Mouse (Mus musculus): ENCODE data around the gene Btk. TPM values are rescaled to one million over a fixed set of nuclear protein-coding genes. Genes with fewer than 3 reads are reported as not detected.
A peak's percentile ranks its signal among the peaks of the same experiment; 100 is the strongest.

Btk gene
- polyA plus RNA-seq, 2 experiments, result 10.9 to 16.3 TPM

- WGBS (ENCODE audit: insufficient replicate concordance), result 25% methylated on average over 5 of the region's 5 CpGs
- no peak for ATAC-seq (ENCODE audit: insufficient read depth)
- TF ChIP-seq EP300 (IDR thresholded peaks at IDR 0.05; ENCODE audit: low read depth) (no peak), CTCF (IDR thresholded peaks at IDR 0.05; ENCODE audit: low read depth) (no peak)
These were observed 6.5 kb upstream of the Btk start for GRCm38 (mm10) chrX:134589836-134590235.

GRCm38 (mm10) chrX:134588997-134589396 lies 5.6 kb upstream of the Btk start:
- Histone ChIP-seq H3K9ac (replicated peaks) (no peak overlapping the region), H3K9me3 (ENCODE audit: control insufficient read depth, low read length) (no peaks in the 10 kb centered on the region), H3K27ac (no peak overlapping the region), H3K4me3 (ENCODE audit: insufficient read depth in 1 of 2, low read depth in 2 of 2, low read length in 2 of 2) (no peak overlapping the region), H3K4me1 (replicated peaks; ENCODE audit: control insufficient read depth in 2 of 2, insufficient read depth in 2 of 2, low read length in 1 of 2) (peaks cover 3 to 5% of the 10 kb centered on the region in 2 experiments; a peak in 3 of 4 replicates), H3K4me2 (ENCODE audit: low read depth) (no peak overlapping the region), H3K27me3 (ENCODE audit: control insufficient read depth, insufficient read depth, low read length) (no peaks in the 10 kb centered on the region), H3K36me3 (replicated peaks; ENCODE audit: control insufficient read depth, insufficient read depth, low read depth) (peaks cover 9% of the 10 kb centered on the region)
- 70% methylated on average over 3 of the region's 3 CpGs for WGBS (ENCODE audit: insufficient replicate concordance)
- ATAC-seq (ENCODE audit: insufficient read depth), result no peak
- TF ChIP-seq EP300 (IDR thresholded peaks at IDR 0.05; ENCODE audit: low read depth) (no peak), CTCF (IDR thresholded peaks at IDR 0.05; ENCODE audit: low read depth) (no peak)
- DNase-seq (ENCODE audit: low read depth in 3 of 3, low spot score in 3 of 3), result no peak

More at GRCm38 (mm10) chrX:134589836-134590235, 6.5 kb upstream of the Btk start:
- Histone ChIP-seq H3K4me2 (ENCODE audit: low read depth) (no peak overlapping the region), H3K4me3 (ENCODE audit: insufficient read depth in 1 of 2, low read depth in 2 of 2, low read length in 2 of 2) (no peak overlapping the region), H3K27ac (no peak overlapping the region), H3K27me3 (ENCODE audit: control insufficient read depth, insufficient read depth, low read length) (no peaks in the 10 kb centered on the region), H3K9ac (replicated peaks) (no peak overlapping the region), H3K9me3 (ENCODE audit: control insufficient read depth, low read length) (no peaks in the 10 kb centered on the region), H3K4me1 (replicated peaks; ENCODE audit: control insufficient read depth in 2 of 2, insufficient read depth in 2 of 2, low read length in 1 of 2) (peaks cover 0 to 3% of the 10 kb centered on the region in 2 experiments; a peak in 2 of 4 replicates), H3K36me3 (replicated peaks; ENCODE audit: control insufficient read depth, insufficient read depth, low read depth) (peaks cover 9% of the 10 kb centered on the region)
- DNase-seq (ENCODE audit: low read depth in 3 of 3, low spot score in 3 of 3), result no peak

GRCm38 (mm10) chrX:134588261-134588660 lies 4.9 kb upstream of the Btk start:
- H3K9ac ChIP-seq (replicated peaks), result no peak overlapping the region; the same call in 1 of the 2 replicates
- no peak for DNase-seq (ENCODE audit: low read depth in 3 of 3, low spot score in 3 of 3)
- TF ChIP-seq CTCF (IDR thresholded peaks at IDR 0.05; ENCODE audit: low read depth) (no peak), EP300 (IDR thresholded peaks at IDR 0.05; ENCODE audit: low read depth) (no peak)
- peaks cover 3 to 7% of the 10 kb centered on the region in 2 experiments; a peak in 3 of 4 replicates for H3K4me1 ChIP-seq (replicated peaks; ENCODE audit: control insufficient read depth in 2 of 2, insufficient read depth in 2 of 2, low read length in 1 of 2)
- WGBS (ENCODE audit: insufficient replicate concordance), result 69% methylated on average over 4 of the region's 4 CpGs
- no peaks in the 10 kb centered on the region for H3K9me3 ChIP-seq (ENCODE audit: control insufficient read depth, low read length)
- no peak overlapping the region for H3K4me2 ChIP-seq (ENCODE audit: low read depth)
- H3K4me3 ChIP-seq (ENCODE audit: insufficient read depth in 1 of 2, low read depth in 2 of 2, low read length in 2 of 2), result no peak overlapping the region
- H3K36me3 ChIP-seq (replicated peaks; ENCODE audit: control insufficient read depth, insufficient read depth, low read depth), result peaks cover 9% of the 10 kb centered on the region
- H3K27me3 ChIP-seq (ENCODE audit: control insufficient read depth, insufficient read depth, low read length), result no peaks in the 10 kb centered on the region
- H3K27ac ChIP-seq, result no peak overlapping the region
- ATAC-seq (ENCODE audit: insufficient read depth), result no peak

GRCm38 (mm10) chrX:134586447-134586846 lies 3.1 kb upstream of the Btk start:
- ATAC-seq (ENCODE audit: insufficient read depth) (no peak), DNase-seq (ENCODE audit: low read depth in 3 of 3, low spot score in 3 of 3) (no peak)
- peak overlapping the region; percentile 65 to 92 for H3K4me3 ChIP-seq (ENCODE audit: insufficient read depth in 1 of 2, low read depth in 2 of 2, low read length in 2 of 2)
- 15% methylated on average over 8 of the region's 8 CpGs for WGBS (ENCODE audit: insufficient replicate concordance)
- peak overlapping the region; percentile 42 for H3K27ac ChIP-seq
- H3K4me2 ChIP-seq (ENCODE audit: low read depth), result peak overlapping the region; percentile 72
- H3K36me3 ChIP-seq (replicated peaks; ENCODE audit: control insufficient read depth, insufficient read depth, low read depth), result peaks cover 9% of the 10 kb centered on the region
- peaks cover 3 to 12% of the 10 kb centered on the region in 2 experiments; a peak in 3 of 4 replicates for H3K4me1 ChIP-seq (replicated peaks; ENCODE audit: control insufficient read depth in 2 of 2, insufficient read depth in 2 of 2, low read length in 1 of 2)
- peak overlapping the region; percentile 79 for H3K9ac ChIP-seq (replicated peaks)
- H3K9me3 ChIP-seq (ENCODE audit: control insufficient read depth, low read length), result no peaks in the 10 kb centered on the region
- TF ChIP-seq EP300 (IDR thresholded peaks at IDR 0.05; ENCODE audit: low read depth) (no peak), CTCF (IDR thresholded peaks at IDR 0.05; ENCODE audit: low read depth) (no peak)
- H3K27me3 ChIP-seq (ENCODE audit: control insufficient read depth, insufficient read depth, low read length), result no peaks in the 10 kb centered on the region

GRCm38 (mm10) chrX:134585103-134586002 lies 2.0 kb upstream of the Btk start, which contains the start of gene Rpl36a:
TSS of gene Rpl36a (plus strand) at chrX:134585654.
- H3K27me3 ChIP-seq (ENCODE audit: control insufficient read depth, insufficient read depth, low read length), result no peaks in the 10 kb centered on the region
- peaks cover 9% of the 10 kb centered on the region for H3K36me3 ChIP-seq (replicated peaks; ENCODE audit: control insufficient read depth, insufficient read depth, low read depth)
- peaks cover 3 to 12% of the 10 kb centered on the region in 2 experiments; a peak in 3 of 4 replicates for H3K4me1 ChIP-seq (replicated peaks; ENCODE audit: control insufficient read depth in 2 of 2, insufficient read depth in 2 of 2, low read length in 1 of 2)
- peak within 1 kb of the TSS; percentile 65 to 92 for H3K4me3 ChIP-seq (ENCODE audit: insufficient read depth in 1 of 2, low read depth in 2 of 2, low read length in 2 of 2)
- peak within 1 kb of the TSS; percentile 72 for H3K4me2 ChIP-seq (ENCODE audit: low read depth)
- peak; percentile 35; the same call in 1 of the 2 replicates for TF ChIP-seq EP300 (IDR thresholded peaks at IDR 0.05; ENCODE audit: low read depth)
- TF ChIP-seq CTCF (IDR thresholded peaks at IDR 0.05; ENCODE audit: low read depth), result peak; percentile 84
- H3K9ac ChIP-seq (replicated peaks), result peak within 1 kb of the TSS; percentile 79
- WGBS (ENCODE audit: insufficient replicate concordance), result 14% methylated on average over 45 of the region's 45 CpGs
- peak within 1 kb of the TSS; percentile 66 for H3K27ac ChIP-seq
- ATAC-seq (ENCODE audit: insufficient read depth), result peak; percentile 90
- no peaks in the 10 kb centered on the region for H3K9me3 ChIP-seq (ENCODE audit: control insufficient read depth, low read length)
- DNase-seq (ENCODE audit: low read depth in 3 of 3, low spot score in 3 of 3), result peak; percentile 78 to 84 (median 83)

All from liver, embryonic 14.5 days (tissue).